32 mouse cellular contexts compared by ENCODE assay signal in genomic region chr2:154597399-154597798, GRCm38 (mm10). TPM values are rescaled to one million over a fixed set of nuclear protein-coding genes. Genes with fewer than 3 reads are reported as not detected.
A peak's percentile ranks its signal among the peaks of the same experiment; 100 is the strongest.
DNase-seq lines count a peak whose midpoint lies in the region; ATAC-seq lines count a peak whose summit lies in the region.
"Had no signal": no experiment of that assay in that cellular context is flagged by ENCODE, and none has a peak within 500 bp of the region (broad histone marks: within the 10 kb centered on the region; RNA-seq: fewer than 3 reads in every experiment).

No protein-coding gene starts in this region.

- H3K9me3 ChIP-seq in forebrain, embryonic 12.5 days = 0 out of 2 replicates have a peak, but pooled peaks cover 4% of the 10 kb centered on the region
- 0 out of 2 replicates have a peak, but pooled peaks cover 2% of the 10 kb centered on the region for H3K9me3 ChIP-seq in embryonic facial prominence, embryonic 10.5 days
- H3K9me3 ChIP-seq: embryonic facial prominence, embryonic 12.5 days; embryonic facial prominence, embryonic 15.5 days; hindbrain, embryonic 12.5 days; hindbrain, embryonic 15.5 days had no signal

- 85% methylated on average over 3 of the region's 3 CpGs for WGBS in forebrain, embryonic 12.5 days
- WGBS in embryonic facial prominence, embryonic 10.5 days = 84% methylated on average over 3 of the region's 3 CpGs

- H3K4me3 ChIP-seq in forebrain, embryonic 12.5 days (replicated peaks) = no peak overlapping the region
- H3K4me3 ChIP-seq in embryonic facial prominence, embryonic 10.5 days = no peak overlapping the region
- H3K4me3 ChIP-seq: embryonic facial prominence, embryonic 12.5 days; embryonic facial prominence, embryonic 15.5 days; hindbrain, embryonic 12.5 days; hindbrain, embryonic 15.5 days had no signal

- no peaks in the 10 kb centered on the region for H3K27me3 ChIP-seq in forebrain, embryonic 12.5 days
- H3K27me3 ChIP-seq in embryonic facial prominence, embryonic 10.5 days (replicated peaks; ENCODE audit: low read depth, poor library complexity, severe bottlenecking) = no peaks in the 10 kb centered on the region
- H3K27me3 ChIP-seq: embryonic facial prominence, embryonic 12.5 days; embryonic facial prominence, embryonic 15.5 days; hindbrain, embryonic 12.5 days; hindbrain, embryonic 15.5 days had no signal

- H3K4me1 ChIP-seq in forebrain, embryonic 12.5 days = no peaks in the 10 kb centered on the region
- no peaks in the 10 kb centered on the region for H3K4me1 ChIP-seq in embryonic facial prominence, embryonic 10.5 days
- H3K4me1 ChIP-seq: embryonic facial prominence, embryonic 12.5 days had no signal

- no peaks in the 10 kb centered on the region for H3K36me3 ChIP-seq in forebrain, embryonic 12.5 days (replicated peaks)
- peaks cover 7% of the 10 kb centered on the region; the same call in 1 of the 2 replicates for H3K36me3 ChIP-seq in embryonic facial prominence, embryonic 10.5 days (replicated peaks)
- H3K36me3 ChIP-seq: hindbrain, embryonic 15.5 days had no signal

- DNase-seq in B cell, adult 2 months = peak; percentile 17 to 25
- no peak for DNase-seq in embryo, embryonic 10.5 days (ENCODE audit: low spot score)
- no peak for DNase-seq in embryonic facial prominence, embryonic 10.5 days (ENCODE audit: low spot score)
- no peak for DNase-seq in kidney, adult 8-10 months
- DNase-seq: adrenal gland, adult 8-10 months; cerebellum, adult 11 months; cerebellum, adult 2 months; cerebellum, adult 9-11 months; cerebellum, postnatal 25 days; gastrocnemius, postnatal 10 days; gastrocnemius, postnatal 36 days; heart, adult 11 months had no signal

- H3K27ac ChIP-seq in forebrain, embryonic 12.5 days = no peak overlapping the region
- H3K27ac ChIP-seq in embryonic facial prominence, embryonic 10.5 days (replicated peaks) = no peak overlapping the region
- H3K27ac ChIP-seq: embryonic facial prominence, embryonic 12.5 days; embryonic facial prominence, embryonic 15.5 days; hindbrain, embryonic 12.5 days; hindbrain, embryonic 15.5 days had no signal

- ATAC-seq in common myeloid progenitor, adult 5-6 weeks (replicated peaks; ENCODE audit: low read depth, poor library complexity, severe bottlenecking) = peak; percentile 83
- peak; percentile 86 for ATAC-seq in megakaryocyte, adult 5-6 weeks (ENCODE audit: poor library complexity, severe bottlenecking)
- ATAC-seq in monocyte, adult 5-6 weeks (replicated peaks; ENCODE audit: insufficient number of reproducible peaks, low FRiP score, low TSS enrichment, poor library complexity, severe bottlenecking) = peak; percentile 78
- ATAC-seq in forebrain, embryonic 12.5 days (ENCODE audit: low FRiP score) = no peak
- ATAC-seq: forebrain, embryonic 16.5 days had no signal

- H3K9ac ChIP-seq in forebrain, embryonic 12.5 days = no peak overlapping the region
- H3K9ac ChIP-seq: embryonic facial prominence, embryonic 12.5 days; embryonic facial prominence, embryonic 15.5 days; hindbrain, embryonic 12.5 days; hindbrain, embryonic 15.5 days had no signal

- no peak overlapping the region for H3K4me2 ChIP-seq in forebrain, embryonic 12.5 days
- H3K4me2 ChIP-seq: embryonic facial prominence, embryonic 12.5 days; embryonic facial prominence, embryonic 15.5 days; heart, embryonic 11.5 days; hindbrain, embryonic 12.5 days; hindbrain, embryonic 15.5 days had no signal

RNA-seq across cellular contexts. Expression of gene Pxmp4, which starts 6.1 kb away (rescaled TPM):
- 14.2 and 18.2 TPM in 2 replicates for total RNA-seq in common myeloid progenitor, adult 5-6 weeks (2017)
- 21.9 and 24.2 TPM in 2 replicates for total RNA-seq in megakaryocyte, adult 5-6 weeks (2015)
- total RNA-seq in megakaryocyte, adult 5-6 weeks (2017) = 24.4 and 27.1 TPM in 2 replicates
- 7.3 to 10.6 TPM (median 9.6 TPM) in 3 replicates for total RNA-seq in monocyte, adult 5-6 weeks (2017)
- polyA plus RNA-seq in forebrain, embryonic 12.5 days (2016; fragmentation: Nextera tagmentation; extraction: Ambion mirVana) = 10.4 and 11.2 TPM in 2 replicates
- 11.6 and 13.8 TPM in 2 replicates for polyA plus RNA-seq in embryonic facial prominence, embryonic 10.5 days (2016; fragmentation: Nextera tagmentation; extraction: Ambion mirVana)

RNA-seq across cellular contexts. Expression of gene Zfp341, which starts 15.7 kb away (rescaled TPM):
- total RNA-seq in common myeloid progenitor, adult 5-6 weeks (2017) = 0.34 and 0.87 TPM in 2 replicates
- total RNA-seq in megakaryocyte, adult 5-6 weeks (2015) = 2.2 and 2.3 TPM in 2 replicates
- 1.5 and 1.8 TPM in 2 replicates for total RNA-seq in megakaryocyte, adult 5-6 weeks (2017)
- 2.5 to 3.2 TPM (median 2.8 TPM) in 3 replicates for total RNA-seq in monocyte, adult 5-6 weeks (2017)
- 1.2 and 1.4 TPM in 2 replicates for polyA plus RNA-seq in forebrain, embryonic 12.5 days (2016; fragmentation: Nextera tagmentation; extraction: Ambion mirVana)
- 1.1 TPM in 2 replicates for polyA plus RNA-seq in embryonic facial prominence, embryonic 10.5 days (2016; fragmentation: Nextera tagmentation; extraction: Ambion mirVana)

RNA-seq across cellular contexts. Expression of gene 4930519P11Rik, which starts 15.8 kb away (rescaled TPM):
- total RNA-seq in common myeloid progenitor, adult 5-6 weeks (2017) = not detected in 2 replicates
- 2.7 TPM in 1 of 2 replicates, not detected in the other for total RNA-seq in megakaryocyte, adult 5-6 weeks (2015)
- 0.85 TPM in 1 of 2 replicates, not detected in the other for total RNA-seq in megakaryocyte, adult 5-6 weeks (2017)
- total RNA-seq in monocyte, adult 5-6 weeks (2017) = 2.0 TPM in 1 of 3 replicates, not detected in the others
- polyA plus RNA-seq in forebrain, embryonic 12.5 days (2016; fragmentation: Nextera tagmentation; extraction: Ambion mirVana) = not detected in 2 replicates
- not detected in 2 replicates for polyA plus RNA-seq in embryonic facial prominence, embryonic 10.5 days (2016; fragmentation: Nextera tagmentation; extraction: Ambion mirVana)
- total RNA-seq: gastrocnemius, adult 18-20 months; gastrocnemius, postnatal 10 days; gastrocnemius, postnatal 36 days; heart, adult 8-10 months; heart, postnatal 25 days; hematopoietic stem cell, adult 5-6 weeks; MEL had no signal
- polyA plus RNA-seq: cerebellum, adult 2 months; cortical plate, adult 2 months; forebrain, embryonic 11.5 days; forebrain, embryonic 16.5 days; heart, embryonic 14.5 days; heart, postnatal 0 days; hindbrain, embryonic 12.5 days; intestine, embryonic 14.5 days had no signal

RNA-seq across cellular contexts. Expression of gene E2f1, which starts 27.7 kb away (rescaled TPM):
- total RNA-seq in common myeloid progenitor, adult 5-6 weeks (2017) = 11.1 and 13.2 TPM in 2 replicates
- total RNA-seq in megakaryocyte, adult 5-6 weeks (2015) = 14.3 and 16.2 TPM in 2 replicates
- total RNA-seq in megakaryocyte, adult 5-6 weeks (2017) = 7.7 and 9.3 TPM in 2 replicates
- total RNA-seq in monocyte, adult 5-6 weeks (2017) = 0.64 to 3.1 TPM (median 1.8 TPM) in 3 replicates
- 29.8 and 33.3 TPM in 2 replicates for polyA plus RNA-seq in forebrain, embryonic 12.5 days (2016; fragmentation: Nextera tagmentation; extraction: Ambion mirVana)
- 25.2 and 26.0 TPM in 2 replicates for polyA plus RNA-seq in embryonic facial prominence, embryonic 10.5 days (2016; fragmentation: Nextera tagmentation; extraction: Ambion mirVana)

RNA-seq across cellular contexts. Expression of gene Necab3, which starts 38.7 kb away (rescaled TPM):
- 0.15 and 0.64 TPM in 2 replicates for total RNA-seq in common myeloid progenitor, adult 5-6 weeks (2017)
- 0.78 and 1.6 TPM in 2 replicates for total RNA-seq in megakaryocyte, adult 5-6 weeks (2015)
- 1.8 and 2.2 TPM in 2 replicates for total RNA-seq in megakaryocyte, adult 5-6 weeks (2017)
- 0.68 TPM in 1 of 3 replicates, not detected in the others for total RNA-seq in monocyte, adult 5-6 weeks (2017)
- polyA plus RNA-seq in forebrain, embryonic 12.5 days (2016; fragmentation: Nextera tagmentation; extraction: Ambion mirVana) = 8.7 and 11.0 TPM in 2 replicates
- polyA plus RNA-seq in embryonic facial prominence, embryonic 10.5 days (2016; fragmentation: Nextera tagmentation; extraction: Ambion mirVana) = 3.2 and 3.6 TPM in 2 replicates

Comparison
In these comparisons a context has a peak if more than half of its experiments do, and no peak if none do; other contexts are left out.
1. DNase-seq: peak in B cell, adult 2 months (2 of 2); none in embryo, embryonic 10.5 days (single experiment), embryonic facial prominence, embryonic 10.5 days (single experiment) and kidney, adult 8-10 months (0 of 2).